In genomic region chr15:12907962-12908719, GRCm38 (mm10) we compare ENCODE assay signal across 15 mouse cellular contexts.
DNase-seq lines count a peak whose midpoint lies in the region; ATAC-seq and TF ChIP-seq lines count a peak whose summit lies in the region.
"Had no signal": no experiment of that assay in that cellular context is flagged by ENCODE, and none has a peak within 500 bp of the region (broad histone marks: within the 10 kb centered on the region; RNA-seq: fewer than 3 reads in every experiment).

No protein-coding gene starts in this region.

- H3K4me3 ChIP-seq in forebrain, postnatal 0 days (ENCODE audit: low read depth, low read length), result no peak overlapping the region
- H3K4me3 ChIP-seq in forebrain, embryonic 11.5 days (ENCODE audit: low read depth, low read length), result no peak overlapping the region
- H3K4me3 ChIP-seq in kidney, embryonic 15.5 days (replicated peaks), result no peak overlapping the region
- no peak overlapping the region for H3K4me3 ChIP-seq in liver, embryonic 14.5 days (ENCODE audit: insufficient read depth in 1 of 2, low read depth in 2 of 2, low read length in 2 of 2)
- H3K4me3 ChIP-seq in midbrain, embryonic 13.5 days (replicated peaks), result no peak overlapping the region
- H3K4me3 ChIP-seq: embryonic facial prominence, embryonic 13.5 days; intestine, embryonic 15.5 days; limb, embryonic 15.5 days had no signal

- TF ChIP-seq CTCF in forebrain, postnatal 0 days (IDR thresholded peaks at IDR 0.05; ENCODE audit: low read depth), result no peak
- TF ChIP-seq CTCF in liver, embryonic 14.5 days (IDR thresholded peaks at IDR 0.05; ENCODE audit: low read depth), result no peak

- H3K4me2 ChIP-seq in forebrain, postnatal 0 days (ENCODE audit: low read depth), result no peak overlapping the region
- H3K4me2 ChIP-seq in forebrain, embryonic 11.5 days (ENCODE audit: low read depth, low read length, severe bottlenecking), result no peak overlapping the region
- H3K4me2 ChIP-seq in kidney, embryonic 15.5 days, result no peak overlapping the region
- H3K4me2 ChIP-seq in liver, embryonic 14.5 days (ENCODE audit: low read depth), result no peak overlapping the region
- H3K4me2 ChIP-seq in midbrain, embryonic 13.5 days (replicated peaks), result no peak overlapping the region
- H3K4me2 ChIP-seq: embryonic facial prominence, embryonic 13.5 days; intestine, embryonic 15.5 days; limb, embryonic 15.5 days had no signal

- TF ChIP-seq EP300 in liver, embryonic 14.5 days (IDR thresholded peaks at IDR 0.05; ENCODE audit: low read depth), result no peak

- no peaks in the 10 kb centered on the region for H3K27me3 ChIP-seq in forebrain, postnatal 0 days (ENCODE audit: insufficient read depth, low read length)
- H3K27me3 ChIP-seq in forebrain, embryonic 11.5 days (ENCODE audit: control insufficient read depth, insufficient read depth, low read length), result no peaks in the 10 kb centered on the region
- no peaks in the 10 kb centered on the region for H3K27me3 ChIP-seq in kidney, embryonic 15.5 days
- no peaks in the 10 kb centered on the region for H3K27me3 ChIP-seq in liver, embryonic 14.5 days (ENCODE audit: control insufficient read depth, insufficient read depth, low read length)
- no peaks in the 10 kb centered on the region for H3K27me3 ChIP-seq in midbrain, embryonic 13.5 days
- H3K27me3 ChIP-seq: embryonic facial prominence, embryonic 13.5 days; intestine, embryonic 15.5 days; limb, embryonic 15.5 days had no signal

- ATAC-seq in forebrain, postnatal 0 days, result peak; percentile 42
- ATAC-seq in forebrain, embryonic 11.5 days (replicated peaks; ENCODE audit: low FRiP score), result no peak
- 0 out of 2 replicates have a peak, but pooled peaks have one; percentile 40 for ATAC-seq in kidney, embryonic 15.5 days (replicated peaks; ENCODE audit: low FRiP score)
- peak; percentile 65 for ATAC-seq in liver, embryonic 14.5 days (ENCODE audit: insufficient read depth)
- ATAC-seq in midbrain, embryonic 13.5 days, result no peak
- ATAC-seq: intestine, embryonic 15.5 days had no signal

- H3K27ac ChIP-seq in forebrain, postnatal 0 days (ENCODE audit: low read depth, low read length), result peak overlapping the region; percentile 0; the same call in 1 of the 2 replicates
- no peak overlapping the region for H3K27ac ChIP-seq in forebrain, embryonic 11.5 days (ENCODE audit: low read depth, low read length)
- no peak overlapping the region for H3K27ac ChIP-seq in kidney, embryonic 15.5 days
- H3K27ac ChIP-seq in liver, embryonic 14.5 days, result no peak overlapping the region
- no peak overlapping the region for H3K27ac ChIP-seq in midbrain, embryonic 13.5 days
- H3K27ac ChIP-seq: embryonic facial prominence, embryonic 13.5 days; intestine, embryonic 15.5 days; limb, embryonic 15.5 days had no signal

- no peak for DNase-seq in forebrain, postnatal 0 days
- DNase-seq in forebrain, embryonic 11.5 days (ENCODE audit: low spot score), result no peak
- DNase-seq in kidney, postnatal 4 days, result no peak
- peak; percentile 49 for DNase-seq in brain, adult 2 months (ENCODE audit: low read depth, low spot score)
- DNase-seq in liver, embryonic 14.5 days (ENCODE audit: low read depth in 3 of 3, low spot score in 3 of 3), result peak in 2 of 3 experiments; percentile 10 to 45
- no peak for DNase-seq in testis, postnatal 10 days (ENCODE audit: low spot score)
- DNase-seq: adrenal gland, postnatal 14 days; cerebellum, postnatal 36 days; kidney, postnatal 10 days; right cerebral cortex, postnatal 4 days had no signal

- peaks cover 21% of the 10 kb centered on the region for H3K36me3 ChIP-seq in forebrain, postnatal 0 days (ENCODE audit: insufficient read depth)
- H3K36me3 ChIP-seq in forebrain, embryonic 11.5 days (ENCODE audit: control insufficient read depth, insufficient read depth, low read length), result no peaks in the 10 kb centered on the region; the same call in 1 of the 2 replicates
- peaks cover 53% of the 10 kb centered on the region for H3K36me3 ChIP-seq in kidney, embryonic 15.5 days
- H3K36me3 ChIP-seq in liver, embryonic 14.5 days (replicated peaks; ENCODE audit: control insufficient read depth, insufficient read depth, low read depth), result peaks cover 5% of the 10 kb centered on the region
- peaks cover 48% of the 10 kb centered on the region for H3K36me3 ChIP-seq in midbrain, embryonic 13.5 days

- no peaks in the 10 kb centered on the region for H3K4me1 ChIP-seq in forebrain, postnatal 0 days (ENCODE audit: insufficient read depth)
- H3K4me1 ChIP-seq in forebrain, embryonic 11.5 days (replicated peaks; ENCODE audit: control insufficient read depth, insufficient read depth, low read length), result no peaks in the 10 kb centered on the region
- H3K4me1 ChIP-seq in kidney, embryonic 15.5 days, result peaks cover 3% of the 10 kb centered on the region; the same call in 1 of the 2 replicates
- peaks cover 0 to 4% of the 10 kb centered on the region in 2 experiments; a peak in 1 of 4 replicates for H3K4me1 ChIP-seq in liver, embryonic 14.5 days (replicated peaks; ENCODE audit: control insufficient read depth in 2 of 2, insufficient read depth in 2 of 2, low read length in 1 of 2)
- H3K4me1 ChIP-seq in midbrain, embryonic 13.5 days (replicated peaks), result no peaks in the 10 kb centered on the region
- H3K4me1 ChIP-seq: embryonic facial prominence, embryonic 13.5 days; intestine, embryonic 15.5 days; limb, embryonic 15.5 days had no signal

- no peak overlapping the region for H3K9ac ChIP-seq in forebrain, postnatal 0 days
- no peak overlapping the region for H3K9ac ChIP-seq in forebrain, embryonic 11.5 days (ENCODE audit: low read length)
- no peak overlapping the region for H3K9ac ChIP-seq in kidney, embryonic 15.5 days
- no peak overlapping the region for H3K9ac ChIP-seq in liver, embryonic 14.5 days (replicated peaks)
- no peak overlapping the region for H3K9ac ChIP-seq in midbrain, embryonic 13.5 days (replicated peaks)
- H3K9ac ChIP-seq: embryonic facial prominence, embryonic 13.5 days; intestine, embryonic 15.5 days; limb, embryonic 15.5 days had no signal

- H3K9me3 ChIP-seq in forebrain, postnatal 0 days (ENCODE audit: low read length), result no peaks in the 10 kb centered on the region
- no peaks in the 10 kb centered on the region for H3K9me3 ChIP-seq in forebrain, embryonic 11.5 days (ENCODE audit: control insufficient read depth, low read length)
- H3K9me3 ChIP-seq in kidney, embryonic 15.5 days (replicated peaks), result no peaks in the 10 kb centered on the region
- H3K9me3 ChIP-seq in liver, embryonic 14.5 days (ENCODE audit: control insufficient read depth, low read length), result no peaks in the 10 kb centered on the region
- H3K9me3 ChIP-seq in midbrain, embryonic 13.5 days, result no peaks in the 10 kb centered on the region
- H3K9me3 ChIP-seq: embryonic facial prominence, embryonic 13.5 days; intestine, embryonic 15.5 days; limb, embryonic 15.5 days had no signal

- 70% methylated on average over 19 of the region's 19 CpGs for WGBS in forebrain, postnatal 0 days
- 86% methylated on average over 19 of the region's 19 CpGs for WGBS in forebrain, embryonic 11.5 days
- WGBS in kidney, embryonic 15.5 days, result 69% methylated on average over 19 of the region's 19 CpGs
- 69% methylated on average over 19 of the region's 19 CpGs for WGBS in liver, embryonic 14.5 days (ENCODE audit: insufficient replicate concordance)
- WGBS in midbrain, embryonic 13.5 days, result 79% methylated on average over 19 of the region's 19 CpGs

Comparison
In these comparisons a context has a peak if more than half of its experiments do, and no peak if none do; other contexts are left out.
1. ATAC-seq: peak in forebrain, postnatal 0 days (single experiment), kidney, embryonic 15.5 days (single experiment) and liver, embryonic 14.5 days (single experiment); none in forebrain, embryonic 11.5 days (single experiment) and midbrain, embryonic 13.5 days (single experiment).
2. DNase-seq: peak in brain, adult 2 months (single experiment) and liver, embryonic 14.5 days (2 of 3); none in forebrain, postnatal 0 days (single experiment), forebrain, embryonic 11.5 days (single experiment), kidney, postnatal 4 days (0 of 2) and testis, postnatal 10 days (single experiment).